Mouse (Mus musculus) intestine, postnatal 0 days (tissue): ENCODE measurements around the gene Gm7247. TPM values are rescaled to one million over a fixed set of nuclear protein-coding genes. Genes with fewer than 3 reads are reported as not detected.

Source experiments
- ATAC-seq: fragments of 200-750 bp; cut with Nextera tagmentation; 2 replicates; pipeline ENCODE4 v1.8.0; 2017; ENCODE audit warnings: mild to moderate bottlenecking, moderate TSS enrichment, moderate library complexity
- H3K27ac ChIP-seq: fragments of 300-500 bp; sonication (generic); 2 replicates; pipeline ENCODE4 v1.5.1; 2014; ENCODE audit warnings: mild to moderate bottlenecking, low read depth, low read length, moderate library complexity
- H3K27me3 ChIP-seq: fragments of 300-500 bp; sonication (generic); replicated peaks from 2 replicates; pipeline ENCODE4 v1.6.1; 2014; ENCODE audit warnings: low read length, mixed read lengths; ENCODE audit not compliant: control insufficient read depth, insufficient read depth
- H3K36me3 ChIP-seq: fragments of 300-500 bp; sonication (generic); 2 replicates; pipeline ENCODE4 v1.6.1; 2014; ENCODE audit warnings: mild to moderate bottlenecking, moderate library complexity; ENCODE audit not compliant: control insufficient read depth, insufficient read depth
- H3K4me1 ChIP-seq: fragments of 300-500 bp; sonication (generic); replicated peaks from 2 replicates; pipeline ENCODE4 v1.6.1; 2014; ENCODE audit warnings: antibody characterized with exemption, low read length, mixed read lengths; ENCODE audit not compliant: control insufficient read depth, insufficient read depth
- H3K4me2 ChIP-seq: fragments of 300-500 bp; sonication (generic); replicated peaks from 2 replicates; pipeline ENCODE4 v1.6.1; 2014; ENCODE audit warnings: low read depth, mild to moderate bottlenecking, moderate library complexity
- H3K4me3 ChIP-seq: fragments of 300-500 bp; sonication (generic); 2 replicates; pipeline ENCODE4 v1.5.1; 2014; ENCODE audit warnings: low read depth, low read length
- H3K9ac ChIP-seq: fragments of 300-500 bp; sonication (generic); 2 replicates; pipeline ENCODE4 v1.6.1; 2014; ENCODE audit warnings: mild to moderate bottlenecking, low read depth, low read length
- H3K9me3 ChIP-seq: fragments of 300-500 bp; sonication (generic); 2 replicates; pipeline ENCODE4 v1.6.1; 2016; ENCODE audit warnings: mixed run types; ENCODE audit not compliant: control insufficient read depth
- CTCF ChIP-seq: sonication (generic); IDR thresholded peaks from 2 replicates; pipeline ENCODE4 v1.5.1; 2016; ENCODE audit warnings: low read depth, mild to moderate bottlenecking, control low read depth, antibody characterized with exemption, moderate library complexity
- WGBS: fragments of 180-500 bp; shearing (Covaris S2); extraction: QIAGEN DNeasy Blood & Tissue Kit; methylation state at CpG from one replicate; pipeline ENCODE4 v1.1.7; 2014; 5-methylcytosine and 5-hydroxymethylcytosine counted together
- polyA plus RNA-seq: library from polyadenylated mRNA; unstranded; fragments of >200 nt; fragmentation: Nextera tagmentation; extraction: Ambion mirVana; gene quantifications from 2 replicates; pipeline ENCODE4 v1.2.1, GENCODE M21; 2015

Gm7247 gene
- polyA plus RNA-seq, 1 experiment from 2014 or later = not detected

DNA sequence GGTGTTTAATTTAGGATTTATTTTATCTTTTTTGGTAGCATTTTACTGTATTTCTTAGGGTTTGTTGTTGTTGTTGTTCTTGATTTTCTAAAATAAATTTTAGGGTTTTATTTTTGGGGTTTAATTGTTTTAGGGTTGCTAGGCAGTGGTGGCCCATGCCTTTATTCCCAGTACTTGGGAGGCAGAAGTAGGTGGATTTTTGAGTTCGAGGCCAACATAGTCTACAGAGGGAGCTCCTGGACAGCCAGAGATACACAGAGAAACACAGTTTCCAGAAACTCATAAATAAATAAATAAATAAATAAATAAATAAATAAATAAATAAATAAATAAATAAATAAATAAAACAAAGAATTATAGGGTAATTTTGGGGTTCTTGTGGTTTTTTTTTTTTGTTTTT lies 122.1 kb downstream of the Gm7247 start:
- WGBS = 97% methylated on average over 1 of the region's 1 CpGs

DNA sequence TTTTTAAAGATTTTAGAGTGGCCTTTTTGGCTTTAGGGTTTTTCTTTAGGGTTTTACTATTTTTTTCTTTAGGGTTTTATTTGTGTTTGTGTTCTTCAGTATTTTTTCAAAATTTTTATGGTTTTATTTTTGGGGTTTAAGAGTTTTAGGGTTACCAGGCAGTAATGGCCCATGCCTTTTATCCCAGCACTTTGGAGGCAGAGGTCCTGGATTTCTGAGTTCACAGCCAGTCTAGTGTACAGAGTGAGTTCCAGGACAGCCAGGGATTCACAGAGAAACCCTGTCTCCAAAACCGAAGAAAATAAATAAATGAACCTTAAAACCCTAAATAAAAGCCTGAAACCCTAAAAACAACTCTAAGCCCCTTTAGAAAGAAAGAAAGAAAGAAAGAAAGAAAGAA lies 124.6 kb downstream of the Gm7247 start:
- Histone ChIP-seq H3K27ac (no peak overlapping the region), H3K4me3 (no peak overlapping the region), H3K9ac (no peak overlapping the region), H3K36me3 (no peaks in the 10 kb centered on the region), H3K4me1 (no peaks in the 10 kb centered on the region), H3K4me2 (no peak overlapping the region), H3K27me3 (no peaks in the 10 kb centered on the region), H3K9me3 (no peaks in the 10 kb centered on the region)
- TF ChIP-seq CTCF = no peak
- WGBS = 80% methylated on average over 1 of the region's 1 CpGs
- ATAC-seq = no peak

More for the DNA sequence above, 122.1 kb downstream of the Gm7247 start:
- Histone ChIP-seq H3K27me3 (no peaks in the 10 kb centered on the region), H3K9me3 (no peaks in the 10 kb centered on the region), H3K4me2 (no peak overlapping the region), H3K4me1 (no peaks in the 10 kb centered on the region), H3K27ac (no peak overlapping the region), H3K9ac (no peak overlapping the region), H3K4me3 (no peak overlapping the region), H3K36me3 (no peaks in the 10 kb centered on the region)
- no peak for ATAC-seq
- no peak for TF ChIP-seq CTCF

DNA sequence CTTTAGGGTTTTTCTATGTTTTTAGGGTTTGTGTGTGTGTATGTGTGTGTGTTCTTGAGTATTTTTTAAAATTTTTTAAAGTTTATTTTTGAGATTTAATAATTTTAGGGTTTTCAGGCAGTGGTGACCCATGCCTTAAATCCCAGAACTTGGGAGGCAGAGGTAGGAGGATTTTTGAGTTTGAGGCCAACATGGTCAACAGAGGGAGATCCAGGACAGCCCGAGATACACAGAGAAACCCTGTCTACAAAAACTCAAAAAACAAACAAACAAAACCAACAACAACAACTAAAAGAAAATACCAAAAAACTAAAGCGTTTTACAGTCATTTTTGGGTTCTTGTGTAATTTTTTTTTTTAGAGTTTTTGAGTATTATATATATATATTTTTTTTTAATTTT lies 134.2 kb downstream of the Gm7247 start:
- Histone ChIP-seq H3K27me3 (no peaks in the 10 kb centered on the region), H3K9ac (no peak overlapping the region), H3K9me3 (no peaks in the 10 kb centered on the region), H3K4me1 (no peaks in the 10 kb centered on the region), H3K4me2 (no peak overlapping the region), H3K27ac (no peak overlapping the region), H3K36me3 (no peaks in the 10 kb centered on the region), H3K4me3 (no peak overlapping the region)
- no peak for ATAC-seq
- no peak for TF ChIP-seq CTCF
- 86% methylated on average over 2 of the region's 2 CpGs for WGBS

DNA sequence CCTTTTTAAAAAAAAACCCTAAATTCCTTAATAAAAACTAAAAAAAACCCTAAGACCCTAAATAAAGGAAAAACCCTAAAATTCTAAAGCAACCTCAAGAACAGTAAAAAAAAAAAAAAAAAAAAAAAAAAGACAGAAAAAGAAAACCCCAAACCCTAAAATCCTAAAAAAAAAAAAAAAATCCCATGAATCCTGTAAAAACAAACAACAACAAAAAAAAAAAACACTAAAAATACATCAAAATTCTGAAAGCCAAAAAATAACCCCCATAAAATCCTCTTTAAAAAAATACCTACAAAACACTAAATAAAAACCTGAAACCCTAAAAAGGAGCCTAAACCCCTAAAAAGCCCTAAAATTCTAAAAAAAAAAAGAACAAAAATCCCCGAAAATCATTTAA lies 135.4 kb downstream of the Gm7247 start:
- Histone ChIP-seq H3K9me3 (no peaks in the 10 kb centered on the region), H3K4me3 (no peak overlapping the region), H3K36me3 (no peaks in the 10 kb centered on the region), H3K27ac (no peak overlapping the region), H3K9ac (no peak overlapping the region), H3K4me2 (no peak overlapping the region), H3K27me3 (no peaks in the 10 kb centered on the region), H3K4me1 (no peaks in the 10 kb centered on the region)
- no peak for ATAC-seq
- no peak for TF ChIP-seq CTCF
- WGBS = 82% methylated on average over 1 of the region's 1 CpGs

DNA sequence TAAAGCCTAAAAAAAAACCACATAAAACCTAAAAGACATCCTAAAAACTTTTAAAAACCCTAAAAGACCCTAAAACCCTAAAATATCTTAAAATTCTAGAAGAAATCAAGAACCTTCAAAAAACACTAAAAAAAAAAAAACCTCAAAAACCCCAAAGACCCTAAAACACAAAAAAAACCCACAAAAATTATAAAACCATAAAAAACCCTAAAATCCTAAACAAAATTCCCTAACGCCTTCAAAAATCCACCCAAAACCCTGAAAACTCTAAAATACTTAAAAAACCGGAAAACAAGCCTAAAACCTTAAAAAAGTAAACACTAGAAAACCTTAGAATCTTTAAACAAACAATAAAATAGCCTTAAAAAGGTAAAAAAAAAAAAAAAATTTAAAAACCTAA lies 136.4 kb downstream of the Gm7247 start:
- no peak for ATAC-seq
- Histone ChIP-seq H3K27ac (no peak overlapping the region), H3K9ac (no peak overlapping the region), H3K36me3 (no peaks in the 10 kb centered on the region), H3K4me3 (no peak overlapping the region), H3K9me3 (no peaks in the 10 kb centered on the region), H3K27me3 (no peaks in the 10 kb centered on the region), H3K4me1 (no peaks in the 10 kb centered on the region), H3K4me2 (no peak overlapping the region)
- 92% methylated on average over 2 of the region's 2 CpGs for WGBS
- TF ChIP-seq CTCF = no peak

DNA sequence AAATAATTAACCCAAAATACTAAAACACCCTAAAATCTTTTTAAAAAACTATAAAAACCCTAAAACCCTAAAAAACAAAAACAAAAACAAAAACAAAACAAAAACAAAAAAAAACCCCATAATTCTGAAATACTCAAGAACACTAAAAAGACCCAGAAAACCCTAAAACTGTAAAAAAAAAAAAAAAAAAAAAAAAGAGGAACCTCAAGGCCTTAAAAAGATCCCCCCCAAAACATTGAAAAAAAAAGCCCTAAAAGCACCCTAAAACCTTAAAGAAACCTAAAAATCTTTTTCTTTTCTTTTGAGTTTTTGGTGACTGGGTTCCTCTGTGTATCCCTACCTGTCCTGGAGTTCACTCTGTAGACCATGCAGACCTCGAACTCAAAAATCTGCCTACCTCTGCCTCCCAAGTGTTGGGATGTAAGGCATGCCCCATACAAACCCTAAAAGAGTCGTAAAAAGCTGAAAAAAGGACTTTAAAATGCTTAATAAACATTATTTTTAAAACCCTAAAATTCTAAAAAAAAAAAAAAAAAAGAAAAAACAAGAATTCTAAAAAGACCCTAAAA lies 138.2 kb downstream of the Gm7247 start:
- H3K4me2 ChIP-seq = no peak overlapping the region
- no peaks in the 10 kb centered on the region for H3K9me3 ChIP-seq
- ATAC-seq = no peak
- no peaks in the 10 kb centered on the region for H3K4me1 ChIP-seq
- no peak overlapping the region for H3K27ac ChIP-seq
- H3K27me3 ChIP-seq = no peaks in the 10 kb centered on the region
- H3K9ac ChIP-seq = no peak overlapping the region
- no peak for TF ChIP-seq CTCF
- 66% methylated on average over 2 of the region's 2 CpGs for WGBS
- H3K36me3 ChIP-seq = no peaks in the 10 kb centered on the region
- H3K4me3 ChIP-seq = no peak overlapping the region

DNA sequence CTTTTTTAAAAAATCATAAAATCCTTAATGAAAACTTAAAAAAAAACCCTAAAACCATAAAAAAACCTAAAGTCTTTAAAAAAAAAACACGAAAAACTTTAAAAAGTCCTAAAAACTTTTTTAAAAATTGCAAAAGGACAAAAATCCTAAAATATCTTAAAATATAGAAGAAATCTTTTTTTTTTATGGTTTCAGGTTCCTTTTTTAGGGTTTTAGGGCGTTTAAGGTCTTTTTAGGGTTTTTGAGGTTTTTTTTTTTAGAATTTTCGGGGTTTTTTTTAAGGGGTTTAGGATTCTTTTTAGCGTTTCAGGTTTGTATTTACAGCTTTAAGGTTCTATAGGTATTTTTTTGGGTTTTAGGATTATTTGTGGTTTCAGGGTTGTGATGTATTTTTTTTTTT lies 138.9 kb downstream of the Gm7247 start:
- Histone ChIP-seq H3K36me3 (no peaks in the 10 kb centered on the region), H3K4me2 (no peak overlapping the region), H3K9ac (no peak overlapping the region), H3K4me3 (no peak overlapping the region), H3K27ac (no peak overlapping the region), H3K4me1 (no peaks in the 10 kb centered on the region), H3K9me3 (no peaks in the 10 kb centered on the region), H3K27me3 (no peaks in the 10 kb centered on the region)
- ATAC-seq = no peak
- WGBS = 88% methylated on average over 4 of the region's 4 CpGs
- no peak for TF ChIP-seq CTCF
